Mouse (Mus musculus) hindbrain, embryonic 16.5 days (tissue): ENCODE data around the gene Bbs9. TPM values are rescaled to one million over a fixed set of nuclear protein-coding genes. Genes with fewer than 3 reads are reported as not detected.
"Not testable (repeated sequence)": the region's sequence is repeated elsewhere in the genome, so short reads cannot be mapped to it uniquely, and the experiment has no call there.

Source experiments
- ATAC-seq: fragments of 200-750 bp; cut with Nextera tagmentation; 2 replicates; pipeline ENCODE4 v1.8.0; 2017; ENCODE audit warnings: moderate TSS enrichment, moderate library complexity
- H3K27ac ChIP-seq: fragments of 300-500 bp; sonication (generic); 2 replicates; pipeline ENCODE4 v1.5.1; 2014; ENCODE audit warnings: low read depth, mild to moderate bottlenecking, control low read depth, low read length, moderate library complexity
- H3K27me3 ChIP-seq: fragments of 300-500 bp; sonication (generic); replicated peaks from 2 replicates; pipeline ENCODE4 v1.6.1; 2014; ENCODE audit warnings: low read length; ENCODE audit not compliant: control insufficient read depth, insufficient read depth
- H3K36me3 ChIP-seq: fragments of 300-500 bp; sonication (generic); 2 replicates; pipeline ENCODE4 v1.6.1; 2014; ENCODE audit warnings: mild to moderate bottlenecking, low read length, moderate library complexity, mixed read lengths; ENCODE audit not compliant: control insufficient read depth, insufficient read depth
- H3K4me1 ChIP-seq: fragments of 300-500 bp; sonication (generic); 2 replicates; pipeline ENCODE4 v1.6.1; 2014; ENCODE audit warnings: low read depth, low read length; ENCODE audit not compliant: control insufficient read depth, insufficient read depth
- H3K4me2 ChIP-seq: fragments of 300-500 bp; sonication (generic); 2 replicates; pipeline ENCODE4 v1.6.1; 2014; ENCODE audit warnings: mild to moderate bottlenecking, low read length, control low read depth, moderate library complexity
- H3K4me3 ChIP-seq: fragments of 300-500 bp; sonication (generic); 2 replicates; pipeline ENCODE4 v1.5.1; 2014; ENCODE audit warnings: mild to moderate bottlenecking, low read length, control low read depth, moderate library complexity
- H3K9ac ChIP-seq: fragments of 300-500 bp; sonication (generic); 2 replicates; pipeline ENCODE4 v1.6.1; 2014; ENCODE audit warnings: low read depth, mild to moderate bottlenecking, control low read depth, low read length, moderate library complexity
- H3K9me3 ChIP-seq: fragments of 300-500 bp; sonication (generic); 2 replicates; pipeline ENCODE4 v1.6.1; 2014; ENCODE audit warnings: mild to moderate bottlenecking, low read length, moderate library complexity; ENCODE audit not compliant: control insufficient read depth
- WGBS: fragments of 180-500 bp; shearing (Covaris S2); extraction: QIAGEN DNeasy Blood & Tissue Kit; methylation state at CpG from one replicate; pipeline ENCODE4 v1.1.7; 2014; 5-methylcytosine and 5-hydroxymethylcytosine counted together
- polyA plus RNA-seq: library from polyadenylated mRNA; unstranded; fragments of >200 nt; fragmentation: Nextera tagmentation; extraction: Ambion mirVana; gene quantifications from 2 replicates; pipeline ENCODE4 v1.2.1, GENCODE M21; 2015

Gene Bbs9
- polyA plus RNA-seq, 1 experiment from 2014 or later, result 18.3 TPM

GRCm38 (mm10) chr9:22702065-22702611 is 226.6 kb downstream of the Bbs9 start:
- Histone ChIP-seq H3K27me3 (no peaks in the 10 kb centered on the region), H3K36me3 (no peaks in the 10 kb centered on the region), H3K4me3 (no peak overlapping the region), H3K9me3 (peaks cover 3% of the 10 kb centered on the region; the same call in 1 of the 2 replicates), H3K4me1 (no peaks in the 10 kb centered on the region), H3K4me2 (no peak overlapping the region), H3K27ac (no peak overlapping the region), H3K9ac (no peak overlapping the region)
- no peak for ATAC-seq
- 78% methylated on average over 1 of the region's 1 CpGs for WGBS

DNA sequence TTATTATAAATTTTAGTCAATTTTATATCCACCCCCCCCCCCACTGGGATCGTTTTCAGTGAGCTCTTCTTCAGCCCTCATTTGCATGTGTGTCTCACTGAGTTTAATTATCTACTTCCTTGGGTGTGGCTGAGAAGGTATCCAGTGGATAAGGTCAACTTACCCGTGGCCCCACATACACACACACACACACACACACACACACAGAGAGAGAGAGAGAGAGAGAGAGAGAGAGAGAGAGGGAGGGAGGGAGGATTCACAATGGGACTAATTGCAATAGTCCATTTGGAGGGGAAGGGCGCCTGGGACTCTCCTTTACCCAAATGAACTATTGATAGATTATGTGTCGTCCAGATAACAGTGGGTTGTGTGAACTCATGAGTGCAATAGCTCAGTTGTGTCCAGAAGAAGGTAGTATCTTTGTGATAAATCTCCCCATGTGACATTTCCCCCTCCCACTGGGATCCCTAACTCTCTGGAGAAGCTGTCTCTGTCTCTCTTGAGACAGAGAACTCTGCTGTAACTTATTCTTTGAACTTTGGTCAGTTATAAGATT is 227.4 kb downstream of the Bbs9 start:
- H3K4me3 ChIP-seq, result no peak overlapping the region
- H3K4me1 ChIP-seq, result no peaks in the 10 kb centered on the region
- H3K36me3 ChIP-seq, result no peaks in the 10 kb centered on the region
- no peak overlapping the region for H3K4me2 ChIP-seq
- no peak for ATAC-seq
- no peak overlapping the region for H3K27ac ChIP-seq
- H3K9me3 ChIP-seq, result peaks cover 3% of the 10 kb centered on the region; the same call in 1 of the 2 replicates
- no peak overlapping the region for H3K9ac ChIP-seq
- H3K27me3 ChIP-seq, result no peaks in the 10 kb centered on the region
- 84% methylated on average over 4 of the region's 4 CpGs for WGBS

DNA sequence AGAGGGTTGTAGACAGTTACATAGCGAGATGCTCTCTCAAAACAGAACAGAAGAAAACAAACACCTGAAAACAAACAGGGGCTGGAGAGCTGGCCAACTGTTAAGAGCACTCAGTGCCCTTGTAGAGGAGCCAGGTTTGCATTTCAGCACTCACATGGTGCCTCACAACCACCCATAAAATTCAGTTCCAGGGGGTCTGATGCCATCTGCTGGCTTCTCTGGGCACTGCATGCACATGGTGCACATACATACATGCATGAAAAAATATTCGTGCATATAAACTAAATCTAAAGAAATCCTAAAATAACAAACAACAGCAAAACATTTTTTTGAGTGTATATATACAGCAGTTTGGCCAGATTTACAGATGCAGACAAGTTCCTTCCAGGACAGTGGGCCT is 228.0 kb downstream of the Bbs9 start:
- no peak for ATAC-seq
- Histone ChIP-seq H3K4me3 (no peak overlapping the region), H3K4me2 (no peak overlapping the region), H3K9ac (no peak overlapping the region), H3K27ac (no peak overlapping the region), H3K27me3 (no peaks in the 10 kb centered on the region), H3K4me1 (no peaks in the 10 kb centered on the region), H3K36me3 (no peaks in the 10 kb centered on the region), H3K9me3 (peaks cover 3% of the 10 kb centered on the region; the same call in 1 of the 2 replicates)
- 100% methylated on average over 2 of the region's 2 CpGs for WGBS

DNA sequence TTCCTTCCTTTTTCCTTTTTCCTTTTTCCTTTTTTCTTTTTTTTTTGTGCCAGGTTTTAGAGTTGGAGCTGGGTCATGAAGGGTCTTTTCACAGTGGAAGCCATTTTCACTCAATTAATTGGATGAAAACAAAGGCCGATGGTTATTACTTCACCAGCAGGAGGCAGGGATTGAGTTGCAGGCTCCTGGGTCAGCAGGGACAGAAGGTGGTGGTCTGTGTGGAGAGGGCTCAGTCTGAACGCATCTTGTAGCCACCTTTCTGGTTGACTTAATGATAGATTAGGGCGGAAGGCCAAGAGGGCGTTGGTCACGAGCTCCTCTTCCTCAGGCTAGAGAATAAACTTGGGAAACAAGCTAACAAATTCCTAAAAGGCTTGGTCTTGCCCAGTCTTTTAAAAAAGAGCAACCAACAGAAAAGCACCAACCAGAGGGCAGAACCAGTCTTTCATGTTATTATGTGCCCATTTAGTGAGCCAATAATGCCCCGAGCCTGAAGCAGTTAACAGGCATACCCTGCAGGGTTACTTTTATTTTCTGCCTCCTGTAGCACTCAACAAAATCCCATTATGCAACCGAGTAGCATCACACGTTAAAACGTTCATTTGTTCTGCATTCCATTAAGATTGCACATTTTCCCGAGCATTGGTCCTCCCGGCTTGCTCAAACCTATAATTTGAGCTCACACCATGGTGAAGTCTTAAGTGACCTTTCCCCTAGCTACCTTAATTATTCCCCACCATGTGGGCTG is 231.8 kb downstream of the Bbs9 start:
- Histone ChIP-seq H3K4me3 (no peak overlapping the region), H3K27me3 (no peaks in the 10 kb centered on the region), H3K36me3 (no peaks in the 10 kb centered on the region), H3K27ac (no peak overlapping the region), H3K9ac (no peak overlapping the region), H3K9me3 (peaks cover 3% of the 10 kb centered on the region; the same call in 1 of the 2 replicates), H3K4me1 (no peaks in the 10 kb centered on the region), H3K4me2 (no peak overlapping the region)
- no peak for ATAC-seq
- 24% methylated on average over 11 of the region's 11 CpGs for WGBS

GRCm38 (mm10) chr9:22708970-22709726 is 233.6 kb downstream of the Bbs9 start:
- H3K27ac ChIP-seq, result no peak overlapping the region
- WGBS, result 49% methylated on average over 19 of the region's 19 CpGs

DNA sequence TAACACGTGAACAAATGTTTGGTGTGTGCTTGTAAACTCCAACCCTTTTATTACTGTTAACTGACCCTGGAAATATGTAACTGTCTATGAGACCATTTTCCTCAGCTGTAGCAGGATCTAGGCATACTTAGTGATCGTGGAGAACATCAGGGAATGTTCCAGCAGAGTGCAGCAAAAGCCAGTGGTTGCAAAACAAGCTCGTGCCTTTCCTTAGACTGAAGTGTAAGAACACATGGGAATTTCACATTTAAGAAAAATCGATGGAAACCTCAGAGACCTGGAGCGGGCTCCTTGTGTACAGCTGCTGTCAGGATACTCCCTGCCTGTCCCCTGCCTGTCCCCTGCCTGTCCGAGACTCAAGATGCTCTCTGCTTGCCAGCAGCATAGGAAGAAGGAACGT is 234.5 kb downstream of the Bbs9 start:
- H3K36me3 ChIP-seq, result no peaks in the 10 kb centered on the region
- no peak overlapping the region for H3K27ac ChIP-seq
- ATAC-seq, result peak; percentile 74
- H3K27me3 ChIP-seq, result no peaks in the 10 kb centered on the region
- H3K9ac ChIP-seq, result no peak overlapping the region
- H3K4me2 ChIP-seq, result no peak overlapping the region
- no peaks in the 10 kb centered on the region for H3K9me3 ChIP-seq
- no peaks in the 10 kb centered on the region for H3K4me1 ChIP-seq
- WGBS, result 61% methylated on average over 7 of the region's 7 CpGs
- no peak overlapping the region for H3K4me3 ChIP-seq

More at GRCm38 (mm10) chr9:22708970-22709726, 233.6 kb downstream of the Bbs9 start:
- Histone ChIP-seq H3K27me3 (no peaks in the 10 kb centered on the region), H3K4me2 (no peak overlapping the region), H3K4me1 (no peaks in the 10 kb centered on the region), H3K4me3 (no peak overlapping the region), H3K9me3 (no peaks in the 10 kb centered on the region), H3K9ac (no peak overlapping the region), H3K36me3 (no peaks in the 10 kb centered on the region)
- ATAC-seq, result peak; percentile 66; the same call in 1 of the 2 replicates

- H3K36me3 ChIP-seq, result no peaks in the 10 kb centered on the region
- no peaks in the 10 kb centered on the region for H3K9me3 ChIP-seq
- WGBS, result 90% methylated on average over 2 of the region's 2 CpGs
- no peak overlapping the region for H3K4me3 ChIP-seq
- H3K4me2 ChIP-seq, result no peak overlapping the region
- H3K4me1 ChIP-seq, result no peaks in the 10 kb centered on the region
- no peak for ATAC-seq
- H3K9ac ChIP-seq, result no peak overlapping the region
- H3K27me3 ChIP-seq, result no peaks in the 10 kb centered on the region
- H3K27ac ChIP-seq, result no peak overlapping the region
Measured at GRCm38 (mm10) chr9:22711339-22711738, 235.8 kb downstream of the Bbs9 start.

DNA sequence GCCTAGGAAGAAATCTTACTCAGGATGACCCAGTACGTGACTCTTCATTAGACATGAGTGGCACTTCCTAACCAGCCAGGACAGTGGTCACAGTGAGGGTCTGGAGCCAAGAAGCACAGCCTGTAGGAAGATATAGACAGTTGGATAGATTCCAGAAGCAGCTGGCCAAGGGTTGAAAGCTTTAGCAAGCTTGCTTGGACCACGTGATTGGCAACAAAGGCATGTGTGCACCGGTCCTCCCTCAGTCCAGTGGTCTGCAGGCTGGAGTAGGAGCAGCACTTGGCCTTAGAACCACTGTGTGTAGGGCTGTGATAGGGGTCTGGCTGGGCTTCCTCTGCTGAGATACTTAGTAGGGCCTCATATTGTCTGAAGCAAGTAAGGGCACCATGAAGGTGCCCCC is 237.2 kb downstream of the Bbs9 start:
- no peaks in the 10 kb centered on the region for H3K9me3 ChIP-seq
- H3K4me2 ChIP-seq, result no peak overlapping the region
- ATAC-seq, result peak; percentile 63; the same call in 1 of the 2 replicates
- H3K36me3 ChIP-seq, result no peaks in the 10 kb centered on the region
- H3K27ac ChIP-seq, result no peak overlapping the region
- no peaks in the 10 kb centered on the region for H3K4me1 ChIP-seq
- no peaks in the 10 kb centered on the region for H3K27me3 ChIP-seq
- WGBS, result 58% methylated on average over 3 of the region's 3 CpGs
- no peak overlapping the region for H3K9ac ChIP-seq
- H3K4me3 ChIP-seq, result no peak overlapping the region

- H3K9me3 ChIP-seq, H3K4me2 ChIP-seq, H3K4me3 ChIP-seq, H3K27me3 ChIP-seq, H3K4me1 ChIP-seq, H3K27ac ChIP-seq, ATAC-seq, H3K36me3 ChIP-seq, H3K9ac ChIP-seq: not testable (repeated sequence)
- WGBS, result 43% methylated on average over 4 of the region's 4 CpGs
Measured at GRCm38 (mm10) chr9:22713286-22713685, 237.8 kb downstream of the Bbs9 start.
